Mouse (Mus musculus) G1E-ER4 (cell line): Measurements from ENCODE around the gene Echdc3. TPM values are rescaled to one million over a fixed set of nuclear protein-coding genes. Genes with fewer than 3 reads are reported as not detected.

ENCODE experiments used
- GATA1 ChIP-seq: IDR thresholded peaks from one replicate; pipeline ENCODE4 v1.8.0; 2012; ENCODE audit warnings: low read length, inconsistent platforms
- polyA plus RNA-seq: library from polyadenylated mRNA; stranded (reverse); fragments of >175 nt; gene quantifications from 2 replicates; pipeline ENCODE4 v1.2.3, GENCODE M21; 2012

Echdc3 gene
- polyA plus RNA-seq, 1 experiment: not detected

GRCm38 (mm10) chr2:6233353-6233752 lies 20.5 kb upstream of the Echdc3 start:
- TF ChIP-seq GATA1: no peak

DNA sequence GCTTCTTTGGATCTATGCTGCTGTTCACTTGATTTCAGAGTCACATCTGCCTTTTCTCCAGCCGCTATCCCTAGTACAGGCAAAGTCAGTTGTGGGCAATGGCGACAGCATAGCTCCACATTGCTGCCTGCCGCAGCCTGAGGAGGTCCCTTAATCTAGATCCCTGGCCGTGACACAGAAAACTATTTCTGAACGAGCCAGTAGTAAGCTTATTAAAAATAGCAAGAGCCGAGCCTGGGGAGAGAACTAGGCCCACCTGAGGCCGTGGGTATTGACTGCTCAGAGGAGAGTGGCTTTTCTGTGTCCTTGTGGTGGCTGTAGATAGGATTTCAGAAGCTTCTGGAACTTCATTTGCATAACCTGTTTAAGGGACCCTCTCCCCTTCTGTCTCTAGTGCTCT lies 19.9 kb upstream of the Echdc3 start:
- TF ChIP-seq GATA1: no peak

DNA sequence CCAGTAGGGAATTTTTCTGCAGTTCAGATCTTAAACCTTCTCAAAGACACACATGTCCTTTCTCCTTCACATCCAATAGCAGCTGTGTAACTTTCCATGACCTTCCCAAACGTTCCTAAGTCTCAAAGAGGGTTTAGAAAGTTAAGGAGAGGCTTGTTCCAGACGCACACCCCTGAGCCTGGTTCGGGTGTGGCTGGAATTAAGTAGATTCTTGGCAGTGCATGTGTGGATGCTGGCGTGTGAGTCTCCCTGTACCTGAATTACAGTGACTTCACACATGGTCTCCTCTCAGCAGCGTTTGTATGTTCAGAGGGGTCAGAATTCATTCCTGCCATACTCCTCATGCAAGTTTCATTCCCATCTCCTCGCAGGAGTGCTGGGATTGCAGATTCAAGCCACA lies 18.0 kb upstream of the Echdc3 start:
- no peak for TF ChIP-seq GATA1

DNA sequence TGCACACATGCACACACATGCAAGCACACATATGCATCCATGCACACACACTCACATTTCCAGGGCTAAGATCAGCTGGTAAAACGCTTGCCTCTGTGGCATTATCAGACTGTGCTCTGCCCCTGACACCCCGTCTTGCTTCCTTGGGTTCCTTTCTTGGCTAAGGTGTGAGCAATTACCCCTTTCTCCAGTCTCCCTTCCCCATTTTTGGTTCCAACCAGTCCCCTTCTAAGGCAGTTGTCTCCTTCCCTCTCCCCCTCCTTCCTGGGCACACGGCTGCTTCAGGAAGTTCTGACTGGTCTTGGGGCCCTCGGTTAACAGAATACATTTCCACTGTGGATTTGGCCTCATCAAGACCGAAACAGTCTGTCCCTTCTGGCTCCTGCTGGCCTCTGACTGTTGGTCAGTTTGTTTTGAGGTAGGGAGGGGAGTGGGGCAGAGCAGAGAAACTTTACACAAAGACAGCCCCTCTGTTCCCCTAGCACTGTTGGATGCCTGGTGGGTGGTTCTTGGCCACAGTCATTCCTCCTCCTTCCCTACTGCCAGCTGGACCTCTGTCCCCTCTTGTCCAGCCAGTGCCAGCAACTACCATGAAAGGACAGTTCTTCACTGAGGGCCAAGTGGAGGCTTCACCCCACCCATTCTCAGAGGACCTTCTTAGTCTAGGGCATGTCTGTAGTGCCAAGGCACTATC lies 16.9 kb upstream of the Echdc3 start:
- TF ChIP-seq GATA1: no peak

DNA sequence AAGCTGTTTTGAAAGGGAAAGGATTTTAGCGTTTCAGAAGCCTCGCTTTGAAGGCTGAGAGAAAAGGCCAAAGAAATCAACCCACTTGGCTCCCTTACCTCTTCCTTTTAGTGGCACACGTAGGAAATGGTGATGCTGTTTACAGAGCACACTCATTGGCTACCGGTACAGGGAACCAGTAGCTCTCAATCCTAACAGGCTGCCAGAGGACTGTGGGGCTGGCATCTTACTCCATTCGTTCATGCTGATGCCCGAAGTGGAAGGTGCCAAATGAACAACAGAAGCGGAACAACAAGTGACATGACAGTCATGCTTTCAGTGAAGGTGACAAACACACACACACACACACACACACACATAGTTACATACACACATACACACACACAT lies 14.2 kb upstream of the Echdc3 start:
- no peak for TF ChIP-seq GATA1

GRCm38 (mm10) chr2:6226361-6227058 lies 13.7 kb upstream of the Echdc3 start:
- no peak for TF ChIP-seq GATA1

- TF ChIP-seq GATA1: no peak
Measured at GRCm38 (mm10) chr2:6220141-6220805, 7.4 kb upstream of the Echdc3 start.

- no peak for TF ChIP-seq GATA1
Measured at GRCm38 (mm10) chr2:6212327-6212723, 508 bp downstream of the Echdc3 start.

DNA sequence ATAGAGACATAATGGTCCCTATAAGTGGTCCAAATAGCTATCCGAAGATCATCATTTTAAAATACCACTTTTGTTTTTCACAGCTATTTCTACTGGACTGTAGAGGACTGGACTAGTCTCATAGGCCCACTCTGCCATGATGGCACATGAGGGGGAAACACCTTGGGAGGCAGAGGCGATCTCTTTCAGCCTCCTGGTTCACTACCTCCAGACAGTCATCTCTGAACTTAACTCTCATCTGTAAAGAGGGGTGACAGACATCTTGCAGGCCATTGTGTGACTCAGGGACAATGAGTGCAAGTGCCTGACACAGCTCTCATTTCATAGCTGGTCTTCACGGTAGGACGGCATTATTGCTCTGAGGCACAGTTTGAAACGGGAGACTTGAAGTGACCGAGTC lies 2.0 kb downstream of the Echdc3 start:
- no peak for TF ChIP-seq GATA1

DNA sequence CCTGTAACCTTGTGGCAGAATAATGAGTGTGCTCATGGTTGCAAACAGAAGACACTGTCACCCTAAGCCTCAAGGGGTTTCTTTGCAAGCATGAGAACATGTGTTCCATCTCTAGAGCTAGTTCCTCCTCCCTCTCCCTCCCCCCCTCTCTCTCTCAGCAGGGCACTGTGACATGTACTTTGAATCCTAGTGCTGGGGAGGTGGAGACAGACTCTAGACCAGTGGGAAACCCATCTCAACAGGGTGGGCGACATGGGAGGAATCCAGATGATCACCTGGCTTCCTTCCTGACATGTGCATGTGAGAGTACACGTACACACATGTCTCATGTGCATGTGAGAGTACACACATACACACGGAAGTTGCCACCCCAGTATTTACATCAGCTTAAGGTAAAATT lies 3.1 kb downstream of the Echdc3 start:
- TF ChIP-seq GATA1: no peak

DNA sequence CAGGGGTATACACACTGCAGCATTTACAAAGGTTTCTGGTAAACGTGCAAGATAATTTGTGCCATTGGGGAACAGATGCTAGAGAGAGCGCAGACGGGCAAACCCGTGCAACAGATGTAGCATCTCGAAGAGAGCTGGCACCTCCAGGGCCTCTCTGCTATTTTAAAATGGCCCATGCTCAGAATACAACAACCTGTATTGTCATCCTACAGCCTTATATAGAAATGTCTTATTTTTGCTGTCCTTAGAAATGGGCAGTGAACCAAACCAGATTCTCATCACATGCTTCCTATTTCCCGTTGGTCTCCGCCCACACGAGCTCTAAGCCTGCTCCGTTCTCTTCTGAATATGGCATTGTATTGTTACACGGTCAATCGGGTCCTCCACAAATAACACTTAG lies 3.7 kb downstream of the Echdc3 start:
- no peak for TF ChIP-seq GATA1

- no peak for TF ChIP-seq GATA1
Measured at GRCm38 (mm10) chr2:6207736-6208135, 5.1 kb downstream of the Echdc3 start.

GRCm38 (mm10) chr2:6196363-6196973 lies 16.4 kb downstream of the Echdc3 start:
- no peak for TF ChIP-seq GATA1

DNA sequence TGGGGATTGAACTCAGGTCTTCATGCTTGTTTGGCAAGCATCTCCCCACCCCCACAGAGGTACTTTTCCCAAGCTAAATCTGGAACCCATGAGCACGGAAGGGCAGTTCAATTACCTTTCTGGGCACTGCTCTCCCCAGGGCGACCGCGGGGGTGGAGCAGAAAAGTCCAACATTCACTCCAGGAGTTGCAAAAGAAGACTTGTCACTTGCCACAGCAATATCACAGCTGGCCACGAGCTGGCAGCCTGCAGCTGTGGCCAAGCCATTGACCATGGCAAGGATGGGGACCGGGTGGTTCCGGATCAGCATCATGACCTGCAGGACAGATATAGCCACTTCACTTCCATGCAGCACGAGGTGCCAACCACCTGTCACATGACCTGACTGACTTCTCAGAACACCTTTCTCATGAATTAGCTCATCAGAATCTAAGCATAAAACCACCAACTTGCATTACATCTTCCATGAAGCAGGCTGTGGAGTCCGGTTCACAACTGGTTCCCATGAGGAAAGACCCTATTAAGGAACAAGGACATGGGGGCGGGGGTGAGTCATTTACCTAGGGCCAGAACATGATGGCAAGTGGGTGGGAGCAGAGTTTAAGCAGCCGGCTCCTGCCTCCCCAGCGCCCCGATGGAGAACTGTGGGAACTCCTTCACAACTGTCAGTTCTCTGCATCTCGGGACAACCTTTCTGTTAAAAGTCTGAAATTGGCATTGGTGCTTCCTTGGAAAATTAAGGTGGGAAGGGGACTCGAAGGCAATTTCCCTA lies 17.2 kb downstream of the Echdc3 start:
- TF ChIP-seq GATA1: no peak

- TF ChIP-seq GATA1: no peak
Measured at GRCm38 (mm10) chr2:6194497-6194896, 18.3 kb downstream of the Echdc3 start.

- no peak for TF ChIP-seq GATA1
Measured at GRCm38 (mm10) chr2:6193591-6193973, 19.3 kb downstream of the Echdc3 start.
